Mouse (Mus musculus): ENCODE data around the gene Olfr56. TPM values are rescaled to one million over a fixed set of nuclear protein-coding genes. Genes with fewer than 3 reads are reported as not detected.
A peak's percentile ranks its signal among the peaks of the same experiment; 100 is the strongest.

Olfr56 gene
- total RNA-seq, 2 experiments from 2014 or later: not detected

DNA sequence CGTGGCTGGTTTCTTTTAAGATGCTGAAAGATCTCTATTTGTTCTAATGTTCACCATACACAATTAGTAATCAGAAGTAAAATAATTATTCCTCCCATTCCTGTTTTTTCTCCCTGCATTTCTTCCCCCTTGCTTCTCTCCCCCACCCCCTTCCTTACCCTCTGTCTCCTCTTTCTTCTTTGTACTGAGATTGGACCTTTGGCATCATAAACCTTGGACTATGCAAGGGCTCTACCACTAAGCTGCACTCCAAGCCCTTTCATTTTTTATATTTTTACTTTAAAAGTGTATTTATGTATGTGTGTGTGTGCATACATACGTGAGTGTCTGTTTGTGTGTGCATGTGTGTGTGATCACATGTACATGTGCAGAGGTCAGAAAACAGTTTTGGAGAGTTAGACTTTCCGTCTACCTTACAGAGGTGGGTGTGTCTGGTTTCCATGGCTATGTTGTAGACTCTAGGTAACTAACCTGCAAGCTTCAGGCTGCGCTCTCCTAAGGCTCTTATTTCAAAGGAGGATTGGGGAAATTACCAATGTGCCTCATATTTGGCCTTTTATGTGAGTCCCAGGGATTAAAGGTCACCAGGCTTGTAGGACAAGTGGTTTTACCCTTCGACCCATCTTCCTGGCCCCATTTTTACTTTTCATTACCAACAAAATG, 110.4 kb downstream of the Olfr56 start:
- DNase-seq (ENCODE audit: low spot score in 2 of 2): no peak
- intact Hi-C loops (cut with DNase I): no loop called here

DNA sequence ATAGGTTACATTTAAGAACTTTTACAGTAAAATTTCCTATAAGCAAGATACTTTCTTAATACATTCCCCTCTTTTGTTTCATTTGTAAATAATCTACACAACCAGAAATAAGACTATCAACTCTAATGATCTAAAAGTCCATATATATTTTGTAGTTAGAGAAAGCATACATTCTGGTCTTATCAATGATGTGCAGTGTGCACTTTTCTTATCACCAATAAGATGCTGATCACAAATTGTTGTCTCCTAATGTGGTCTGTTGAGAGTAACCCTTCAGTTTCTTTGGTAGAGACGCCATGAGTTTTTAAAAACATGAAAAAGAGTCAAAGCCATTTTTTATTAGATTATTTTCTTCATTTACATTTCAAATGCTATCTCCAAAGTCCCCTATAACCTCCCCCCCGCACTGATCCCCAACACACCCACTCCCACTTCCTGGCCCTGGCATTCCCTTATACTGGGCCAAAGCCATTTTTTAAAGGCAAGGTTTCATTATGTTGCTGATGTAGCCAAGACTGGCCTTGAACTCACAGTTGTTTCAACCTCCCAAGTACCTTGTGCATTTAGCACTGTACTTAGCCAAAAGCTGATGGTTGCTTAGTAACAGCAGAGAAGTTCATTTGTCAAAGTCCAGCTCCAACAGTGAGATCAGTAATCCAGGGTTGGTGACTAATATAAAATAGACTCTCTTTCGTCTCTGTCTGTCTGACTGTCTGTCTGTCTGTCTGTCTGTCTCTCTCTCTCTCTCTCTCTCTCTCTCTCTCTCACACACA, 111.2 kb downstream of the Olfr56 start:
- no peak for DNase-seq (ENCODE audit: low spot score in 2 of 2)
- intact Hi-C loops (cut with DNase I): no loop called here

DNA sequence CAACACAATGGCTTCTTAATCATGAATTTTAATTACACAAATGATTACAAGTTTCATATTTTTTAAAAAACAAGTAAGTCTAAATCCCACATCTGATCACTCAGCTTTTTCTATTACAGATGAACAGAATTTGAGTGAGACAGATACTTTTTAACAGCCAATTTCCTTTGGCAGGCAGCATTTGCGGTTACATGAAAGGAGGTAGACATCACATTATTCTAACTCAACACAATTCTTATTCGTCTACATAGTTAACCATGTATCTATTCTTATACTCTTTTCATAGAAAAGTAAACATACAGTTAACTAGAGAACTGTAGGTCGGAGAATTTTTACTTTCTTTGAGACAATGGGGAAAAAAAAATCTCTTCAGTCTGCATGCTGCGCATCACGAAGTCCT, 111.9 kb downstream of the Olfr56 start:
- intact Hi-C loops (cut with DNase I): no loop called here
- no peak for DNase-seq (ENCODE audit: low spot score in 2 of 2)

GRCm38 (mm10) chr11:49091171-49091570, 112.5 kb downstream of the Olfr56 start:
- no peak for DNase-seq (ENCODE audit: low spot score in 2 of 2)
- intact Hi-C loops (cut with DNase I): no loop called here

DNA sequence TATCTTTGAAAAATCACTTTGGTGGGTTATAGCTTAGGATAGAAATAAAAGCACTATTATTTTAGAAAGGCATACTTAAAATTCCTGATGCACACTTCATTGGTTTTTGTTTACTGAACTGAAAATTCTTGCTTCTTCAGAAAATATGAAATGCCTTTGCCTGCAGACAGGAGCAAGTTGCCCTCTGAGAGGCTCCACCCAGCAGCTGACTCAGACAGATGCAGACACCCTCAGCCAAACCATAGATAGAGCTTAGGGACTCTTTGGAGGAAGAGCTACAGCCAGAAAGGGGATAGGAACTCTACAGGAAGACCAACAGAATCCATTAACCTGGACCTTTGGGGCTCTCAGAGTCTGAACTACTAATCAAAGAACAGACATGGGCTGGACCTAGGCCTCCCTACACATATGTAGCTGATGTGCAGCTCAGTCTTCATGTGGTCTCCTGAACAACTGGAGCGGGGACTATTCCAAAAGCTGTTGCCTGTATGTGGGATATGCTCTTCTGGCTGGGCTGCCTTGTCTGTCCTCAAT, 113.4 kb downstream of the Olfr56 start:
- intact Hi-C loops (cut with DNase I): no loop called here
- DNase-seq (ENCODE audit: low spot score in 2 of 2): no peak

DNA sequence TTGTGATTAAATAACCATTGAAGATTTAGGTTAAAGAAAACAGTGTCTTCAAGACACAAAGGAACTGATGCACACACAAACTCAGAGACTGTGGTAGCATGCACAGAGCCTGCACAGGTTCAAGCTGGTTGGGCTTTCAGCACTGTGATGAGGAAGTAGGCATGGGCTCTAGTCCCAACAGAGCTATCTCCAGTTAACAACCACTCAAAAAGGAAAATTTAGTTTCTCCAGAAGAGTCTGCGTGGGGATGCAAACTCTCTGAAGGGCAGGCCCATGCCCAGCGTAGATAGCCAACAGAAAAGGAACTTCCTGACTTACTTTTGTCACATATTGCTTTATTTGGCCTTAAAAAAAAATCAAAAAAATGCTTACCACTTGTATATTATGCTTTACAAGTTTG, 114.1 kb downstream of the Olfr56 start:
- intact Hi-C loops (cut with DNase I): no loop called here
- no peak for DNase-seq (ENCODE audit: low spot score in 2 of 2)

GRCm38 (mm10) chr11:49093861-49094660, 115.4 kb downstream of the Olfr56 start:
- no peak for DNase-seq (ENCODE audit: low spot score in 2 of 2)
- intact Hi-C loops (cut with DNase I): no loop called here

- intact Hi-C loops (cut with DNase I): no loop called here
- no peak for DNase-seq (ENCODE audit: low spot score in 2 of 2)
These were observed 116.7 kb downstream of the Olfr56 start for GRCm38 (mm10) chr11:49095367-49095766.

DNA sequence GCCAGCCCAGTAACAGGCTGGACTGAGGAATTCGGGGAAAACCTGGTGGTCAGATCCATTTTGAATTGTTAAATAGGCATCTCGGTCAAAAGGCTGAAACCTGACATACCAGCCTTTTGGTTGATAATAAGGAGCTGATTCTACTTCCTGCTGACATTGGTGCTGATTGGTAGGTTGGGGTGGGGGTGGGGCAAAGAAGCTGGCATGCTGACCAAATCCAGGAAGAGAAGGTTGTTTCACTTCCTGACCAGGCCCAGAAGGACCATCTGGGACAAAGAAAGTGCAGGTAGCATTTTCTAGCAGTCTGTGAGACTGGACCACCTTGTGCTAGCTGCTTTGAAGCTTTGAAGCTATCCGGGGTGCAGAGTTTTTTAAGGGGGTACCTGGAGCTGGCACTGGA, 121.7 kb downstream of the Olfr56 start:
- intact Hi-C loops (cut with DNase I): loop anchor here (5.0 kb wide), 2 partner anchors 172 to 313 kb away; no protein-coding TSS in a partner anchor
- DNase-seq (ENCODE audit: low spot score in 2 of 2): no peak

- DNase-seq (ENCODE audit: low spot score in 2 of 2): no peak
- intact Hi-C loops (cut with DNase I): loop anchor here (5.0 kb wide), 2 partner anchors 171 to 314 kb away; no protein-coding TSS in a partner anchor
These were observed 122.8 kb downstream of the Olfr56 start for GRCm38 (mm10) chr11:49101500-49101899.

DNA sequence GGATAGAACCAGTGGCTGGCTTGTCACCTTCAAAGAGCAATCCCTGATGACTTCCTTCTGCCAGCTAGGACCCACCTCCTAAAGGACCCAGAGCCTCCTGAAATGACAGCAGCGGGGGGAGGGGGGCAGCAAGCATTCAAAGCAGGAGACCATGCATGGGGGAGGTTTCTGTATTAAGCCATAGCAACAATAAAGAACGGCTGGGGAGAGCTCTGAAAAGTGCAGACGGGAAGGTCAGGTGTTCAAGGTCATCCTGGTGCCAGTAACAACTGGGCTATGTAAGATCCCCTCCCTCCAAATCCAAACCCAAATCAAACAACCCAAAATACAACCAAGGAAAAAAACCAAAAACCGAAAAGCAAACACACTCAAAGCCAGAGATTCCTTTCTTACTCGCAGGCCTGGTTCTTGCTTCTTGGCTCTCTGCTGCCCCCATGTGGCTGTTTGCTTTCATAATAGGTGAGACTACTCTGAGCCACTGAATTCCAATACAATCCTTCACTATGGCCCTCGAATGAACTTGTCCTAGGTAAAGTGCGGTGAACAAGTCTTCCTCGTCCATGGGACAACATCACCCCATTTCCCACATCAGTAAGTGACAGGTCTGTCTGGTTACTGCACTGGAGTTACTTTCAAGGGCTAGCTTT, 124.5 kb downstream of the Olfr56 start:
- intact Hi-C loops (cut with DNase I): loop anchor here (1.0 to 5.0 kb wide), 3 partner anchors 169 to 316 kb away; no protein-coding TSS in a partner anchor
- DNase-seq (ENCODE audit: low spot score in 2 of 2): peak; percentile 72 to 84

DNA sequence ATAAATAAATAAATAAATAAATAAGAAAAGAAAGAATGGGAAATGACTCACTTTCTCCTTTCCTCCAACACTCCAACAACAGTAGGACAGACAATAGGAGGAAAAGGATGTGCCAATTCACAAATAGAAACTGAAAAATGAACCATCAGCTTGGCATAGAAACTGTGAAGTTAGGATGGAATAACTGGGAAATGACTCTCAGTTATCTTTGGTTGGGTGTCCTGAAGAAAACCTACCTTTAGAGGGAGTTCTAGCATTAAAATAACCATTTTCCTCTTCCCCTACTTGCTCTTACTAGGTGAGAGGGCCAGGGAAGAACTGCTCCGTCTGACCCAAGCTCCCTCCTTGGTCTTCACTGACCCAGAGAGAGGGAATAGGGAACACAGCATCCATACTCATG, 127.1 kb downstream of the Olfr56 start:
- DNase-seq (ENCODE audit: low spot score in 2 of 2): no peak
- intact Hi-C loops (cut with DNase I): no loop called here

DNA sequence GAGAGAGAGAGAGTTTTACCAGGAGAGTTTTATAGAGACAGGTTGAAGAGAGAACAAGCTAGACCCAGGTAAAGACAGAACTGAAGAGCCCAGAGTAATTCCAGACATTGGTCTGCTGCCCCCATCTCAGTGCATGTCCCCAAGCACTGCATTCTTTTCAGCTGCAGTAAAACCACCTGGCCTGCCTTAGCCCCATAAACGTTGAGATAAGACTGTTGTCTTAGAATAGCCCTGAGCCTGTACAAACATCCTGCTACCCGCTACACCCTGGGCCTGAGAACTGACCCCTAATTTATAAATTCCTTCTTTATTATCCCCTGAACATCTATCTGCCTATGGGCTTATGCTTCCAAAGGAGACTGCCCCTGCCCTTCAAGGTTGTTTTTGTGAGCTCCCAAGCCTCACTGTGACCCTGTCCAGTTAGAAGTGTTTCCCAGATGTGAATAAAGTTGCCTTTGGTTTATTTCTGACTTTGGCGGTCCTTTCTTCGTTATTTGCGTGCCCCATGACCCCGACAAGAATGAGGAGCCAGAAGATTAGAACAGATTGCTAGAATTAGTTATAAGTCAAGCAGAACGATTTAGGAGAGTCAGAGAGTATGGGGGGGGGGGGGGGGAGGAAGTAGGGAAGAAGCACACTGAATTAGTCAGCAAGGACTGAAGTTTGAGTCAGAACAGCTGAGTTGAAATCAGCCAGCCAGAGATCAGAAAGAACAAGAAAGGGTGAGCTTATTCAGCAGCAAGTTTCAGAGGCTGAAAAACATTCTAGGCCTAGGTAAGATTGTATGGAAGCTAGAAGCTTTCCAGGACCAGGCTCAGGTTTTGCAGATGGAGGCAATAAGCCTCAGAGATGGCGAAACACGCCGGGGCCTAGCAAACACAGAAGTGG, 129.2 kb downstream of the Olfr56 start:
- intact Hi-C loops (cut with DNase I): no loop called here
- no peak for DNase-seq (ENCODE audit: low spot score in 2 of 2)

- DNase-seq (ENCODE audit: low spot score in 2 of 2): peak in 1 of 2 experiments; percentile 11
- intact Hi-C loops (cut with DNase I): no loop called here
These were observed 130.1 kb downstream of the Olfr56 start for GRCm38 (mm10) chr11:49108833-49109232.

DNA sequence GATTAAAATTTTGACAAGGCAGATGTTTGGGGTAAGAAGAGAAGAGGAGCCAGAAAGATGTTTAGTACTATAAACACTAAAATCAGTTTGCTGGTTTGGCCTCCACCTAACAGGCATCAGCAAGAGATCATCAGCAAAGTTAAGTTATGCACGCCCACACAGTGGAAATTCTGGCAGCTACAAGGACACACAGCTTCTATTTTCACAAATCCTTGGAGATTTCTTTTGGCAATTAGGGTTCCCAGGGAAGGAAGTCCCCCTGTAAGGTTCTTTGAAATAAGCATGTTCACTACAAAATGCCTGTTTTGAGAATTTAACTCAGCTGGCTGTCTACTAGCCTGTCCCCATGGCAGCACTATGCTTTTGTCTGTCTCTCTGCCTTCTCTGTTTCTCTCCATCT, 132.3 kb downstream of the Olfr56 start:
- intact Hi-C loops (cut with DNase I): no loop called here
- no peak for DNase-seq (ENCODE audit: low spot score in 2 of 2)

DNA sequence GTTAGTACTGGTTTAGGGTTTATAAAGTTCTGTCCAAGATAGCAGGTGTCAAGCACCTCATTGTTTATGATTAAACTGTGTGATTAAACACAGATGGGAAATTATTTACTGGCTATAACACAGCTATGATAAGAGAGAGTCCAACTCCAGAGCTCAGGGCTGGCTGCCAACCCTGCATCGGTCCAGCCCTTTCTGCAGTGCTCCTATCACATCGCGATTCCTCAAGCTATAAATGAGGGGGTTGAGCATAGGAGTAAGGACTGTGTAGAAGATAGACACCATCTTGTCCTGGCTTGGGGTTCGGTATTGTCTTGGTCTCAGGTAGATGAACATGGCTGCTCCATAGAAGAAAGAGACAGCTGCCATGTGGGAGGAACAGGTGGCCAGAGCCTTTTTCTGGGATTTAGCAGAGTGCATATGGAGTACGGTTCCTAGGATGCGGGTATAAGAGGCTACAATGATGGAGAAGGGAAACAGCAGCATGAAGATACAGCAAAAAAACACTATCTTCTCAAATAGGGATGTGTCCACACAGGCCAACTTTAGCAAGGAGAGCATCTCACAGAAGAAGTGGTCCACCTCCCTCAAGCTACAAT, 134.0 kb downstream of the Olfr56 start:
- peak; percentile 29 to 39 for DNase-seq (ENCODE audit: low spot score in 2 of 2)
- intact Hi-C loops (cut with DNase I): no loop called here

DNA sequence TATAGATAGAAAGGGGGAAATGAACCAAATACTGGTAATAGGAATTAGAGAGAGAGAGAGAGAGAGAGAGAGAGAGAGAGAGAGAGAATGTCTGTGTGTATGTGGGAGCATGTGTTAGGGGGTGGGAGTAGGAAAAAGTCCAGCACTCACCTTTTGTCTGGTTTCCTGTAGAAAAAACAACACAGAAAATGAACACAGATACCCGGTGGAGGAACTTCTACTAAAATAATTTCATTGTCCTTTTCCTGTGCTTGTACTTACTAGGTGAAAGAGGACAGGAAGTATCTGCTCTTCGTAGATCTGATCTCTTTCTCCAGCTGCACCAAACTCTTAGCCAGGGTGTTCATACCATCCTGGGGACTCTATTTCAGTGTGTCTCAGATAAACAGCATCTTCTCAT, 135.5 kb downstream of the Olfr56 start:
- no peak for DNase-seq (ENCODE audit: low spot score in 2 of 2)
- intact Hi-C loops (cut with DNase I): no loop called here

GRCm38 (mm10) chr11:49114774-49115173, 136.1 kb downstream of the Olfr56 start, which contains the start of gene Olfr1396:
TSS of gene Olfr1396 (minus strand) at chr11:49114874.
- DNase-seq (ENCODE audit: low spot score in 2 of 2): no peak
- intact Hi-C loops (cut with DNase I): no loop called here
